Mouse (Mus musculus) bone marrow macrophage, adult 2 months (primary cell): ENCODE data around the gene Sox5.

ENCODE experiments used
- CTCF ChIP-seq: IDR thresholded peaks from 2 replicates; pipeline ENCODE4 v1.5.1; 2012; ENCODE audit warnings: low read depth, mild to moderate bottlenecking, low read length, moderate library complexity
- POLR2A ChIP-seq: IDR thresholded peaks from 2 replicates; pipeline ENCODE4 v1.6.1; 2012; ENCODE audit warnings: mild to moderate bottlenecking, low read depth, low read length, borderline replicate concordance

DNA sequence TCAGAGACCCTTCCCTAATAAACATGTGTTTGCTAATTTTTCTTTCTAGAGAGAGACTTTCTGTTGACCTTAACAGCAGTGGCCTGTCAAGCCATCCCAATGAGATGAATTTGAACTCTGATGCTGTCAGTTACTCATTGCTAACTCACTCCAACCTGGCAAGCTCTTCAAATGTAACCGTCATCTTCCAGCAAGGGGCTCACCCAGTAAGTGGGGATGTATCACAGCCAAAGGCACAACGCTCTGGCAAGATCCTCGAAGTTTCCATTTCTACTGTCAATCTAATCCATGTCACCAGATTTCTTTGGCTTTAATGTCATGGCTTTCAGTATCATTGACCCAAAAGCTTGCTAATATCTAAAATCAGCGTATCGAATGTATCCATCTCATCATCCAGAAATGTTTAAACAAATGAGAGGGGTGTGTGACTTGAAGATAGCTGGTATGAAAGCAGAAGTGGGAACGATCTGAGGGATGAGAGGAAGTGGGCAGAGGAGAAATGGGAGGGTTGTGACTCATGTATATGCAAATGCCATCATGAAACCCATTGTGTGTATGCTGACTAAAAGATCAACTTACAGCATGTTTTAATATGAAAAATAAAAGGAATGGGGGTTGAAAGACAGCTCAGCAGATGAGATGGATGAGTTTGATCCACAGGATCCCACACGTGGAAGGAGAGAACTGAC, 88.4 kb downstream of the Sox5 start:
- TF ChIP-seq CTCF (no peak), POLR2A (no peak)
